Mouse (Mus musculus): Measurements from ENCODE around the gene Topaz1. TPM values are rescaled to one million over a fixed set of nuclear protein-coding genes. Genes with fewer than 3 reads are reported as not detected.

The Topaz1 gene
- polyA plus RNA-seq, 1 experiment from 2014 or later, result not detected

GRCm38 (mm10) chr9:122733222-122733621 lies 13.9 kb upstream of the Topaz1 start:
- Histone ChIP-seq H3K4me1 (ENCODE audit: control insufficient read depth, insufficient read depth, low read length) (peaks cover 2% of the 10 kb centered on the region; the same call in 1 of the 2 replicates), H3K4me2 (ENCODE audit: low read depth, low read length) (peak overlapping the region; percentile 35), H3K9me3 (ENCODE audit: control insufficient read depth, low read length) (no peaks in the 10 kb centered on the region), H3K4me3 (ENCODE audit: low read length) (peak overlapping the region; percentile 30), H3K27ac (ENCODE audit: low read length) (no peak overlapping the region), H3K27me3 (replicated peaks; ENCODE audit: control insufficient read depth, insufficient read depth, low read length) (no peaks in the 10 kb centered on the region), H3K36me3 (ENCODE audit: control insufficient read depth, insufficient read depth, low read length) (no peaks in the 10 kb centered on the region), H3K9ac (ENCODE audit: low read depth, low read length) (no peak overlapping the region)
- no peak for ATAC-seq
- 34% methylated on average over 12 of the region's 12 CpGs for WGBS

- no peak overlapping the region for H3K4me3 ChIP-seq (ENCODE audit: low read length)
- no peak overlapping the region for H3K9ac ChIP-seq (ENCODE audit: low read depth, low read length)
- no peak overlapping the region for H3K4me2 ChIP-seq (ENCODE audit: low read depth, low read length)
- no peaks in the 10 kb centered on the region for H3K9me3 ChIP-seq (ENCODE audit: control insufficient read depth, low read length)
- peaks cover 2% of the 10 kb centered on the region; the same call in 1 of the 2 replicates for H3K4me1 ChIP-seq (ENCODE audit: control insufficient read depth, insufficient read depth, low read length)
- 70% methylated on average over 7 of the region's 7 CpGs for WGBS
- no peak for ATAC-seq
- no peaks in the 10 kb centered on the region for H3K27me3 ChIP-seq (replicated peaks; ENCODE audit: control insufficient read depth, insufficient read depth, low read length)
- H3K27ac ChIP-seq (ENCODE audit: low read length), result no peak overlapping the region
- H3K36me3 ChIP-seq (ENCODE audit: control insufficient read depth, insufficient read depth, low read length), result no peaks in the 10 kb centered on the region
These were observed 12.2 kb upstream of the Topaz1 start for GRCm38 (mm10) chr9:122734934-122735333.

- H3K4me2 ChIP-seq (ENCODE audit: low read depth, low read length), result no peak overlapping the region
- WGBS, result 47% methylated on average over 2 of the region's 2 CpGs
- H3K9me3 ChIP-seq (ENCODE audit: control insufficient read depth, low read length), result no peaks in the 10 kb centered on the region
- peaks cover 2% of the 10 kb centered on the region; the same call in 1 of the 2 replicates for H3K4me1 ChIP-seq (ENCODE audit: control insufficient read depth, insufficient read depth, low read length)
- no peak overlapping the region for H3K27ac ChIP-seq (ENCODE audit: low read length)
- H3K4me3 ChIP-seq (ENCODE audit: low read length), result no peak overlapping the region
- no peak overlapping the region for H3K9ac ChIP-seq (ENCODE audit: low read depth, low read length)
- no peaks in the 10 kb centered on the region for H3K27me3 ChIP-seq (replicated peaks; ENCODE audit: control insufficient read depth, insufficient read depth, low read length)
- ATAC-seq, result peak; percentile 28; the same call in 1 of the 2 replicates
- H3K36me3 ChIP-seq (ENCODE audit: control insufficient read depth, insufficient read depth, low read length), result no peaks in the 10 kb centered on the region
These were observed 11.1 kb upstream of the Topaz1 start for GRCm38 (mm10) chr9:122736001-122736400.

- Histone ChIP-seq H3K27ac (ENCODE audit: low read length) (no peak overlapping the region), H3K27me3 (replicated peaks; ENCODE audit: control insufficient read depth, insufficient read depth, low read length) (no peaks in the 10 kb centered on the region), H3K36me3 (ENCODE audit: control insufficient read depth, insufficient read depth, low read length) (no peaks in the 10 kb centered on the region), H3K4me1 (ENCODE audit: control insufficient read depth, insufficient read depth, low read length) (peaks cover 2% of the 10 kb centered on the region; the same call in 1 of the 2 replicates), H3K4me3 (ENCODE audit: low read length) (no peak overlapping the region), H3K4me2 (ENCODE audit: low read depth, low read length) (no peak overlapping the region), H3K9me3 (ENCODE audit: control insufficient read depth, low read length) (no peaks in the 10 kb centered on the region), H3K9ac (ENCODE audit: low read depth, low read length) (no peak overlapping the region)
- whole genome bisulfite sequencing, result 18% methylated on average over 4 of the region's 4 CpGs
- ATAC-seq, result no peak; the same call in 1 of the 2 replicates
These were observed 10.4 kb upstream of the Topaz1 start for GRCm38 (mm10) chr9:122736742-122737141.

GRCm38 (mm10) chr9:122745879-122746278 lies 1.3 kb upstream of the Topaz1 start:
- Histone ChIP-seq H3K27me3 (replicated peaks; ENCODE audit: control insufficient read depth, insufficient read depth, low read length) (no peaks in the 10 kb centered on the region), H3K9me3 (ENCODE audit: control insufficient read depth, low read length) (no peaks in the 10 kb centered on the region), H3K36me3 (ENCODE audit: control insufficient read depth, insufficient read depth, low read length) (no peaks in the 10 kb centered on the region), H3K4me1 (ENCODE audit: control insufficient read depth, insufficient read depth, low read length) (no peaks in the 10 kb centered on the region), H3K4me3 (ENCODE audit: low read length) (no peak overlapping the region), H3K4me2 (ENCODE audit: low read depth, low read length) (no peak overlapping the region), H3K9ac (ENCODE audit: low read depth, low read length) (no peak overlapping the region), H3K27ac (ENCODE audit: low read length) (no peak overlapping the region)
- no peak for ATAC-seq
- WGBS, result 56% methylated on average over 1 of the region's 1 CpGs

- H3K9ac ChIP-seq (ENCODE audit: low read depth, low read length), result no peak overlapping the region
- H3K4me3 ChIP-seq (ENCODE audit: low read length), result no peak overlapping the region
- H3K27ac ChIP-seq (ENCODE audit: low read length), result no peak overlapping the region
- no peaks in the 10 kb centered on the region for H3K9me3 ChIP-seq (ENCODE audit: control insufficient read depth, low read length)
- no peaks in the 10 kb centered on the region for H3K27me3 ChIP-seq (replicated peaks; ENCODE audit: control insufficient read depth, insufficient read depth, low read length)
- WGBS, result 51% methylated on average over 2 of the region's 2 CpGs
- H3K36me3 ChIP-seq (ENCODE audit: control insufficient read depth, insufficient read depth, low read length), result no peaks in the 10 kb centered on the region
- ATAC-seq, result no peak
- H3K4me2 ChIP-seq (ENCODE audit: low read depth, low read length), result no peak overlapping the region
- no peaks in the 10 kb centered on the region for H3K4me1 ChIP-seq (ENCODE audit: control insufficient read depth, insufficient read depth, low read length)
These were observed 10.5 kb downstream of the Topaz1 start for GRCm38 (mm10) chr9:122757614-122758013.

GRCm38 (mm10) chr9:122760111-122760510 lies 13.0 kb downstream of the Topaz1 start:
- Histone ChIP-seq H3K27ac (ENCODE audit: low read length) (no peak overlapping the region), H3K4me3 (ENCODE audit: low read length) (no peak overlapping the region), H3K4me1 (ENCODE audit: control insufficient read depth, insufficient read depth, low read length) (no peaks in the 10 kb centered on the region), H3K27me3 (replicated peaks; ENCODE audit: control insufficient read depth, insufficient read depth, low read length) (no peaks in the 10 kb centered on the region), H3K9ac (ENCODE audit: low read depth, low read length) (no peak overlapping the region), H3K4me2 (ENCODE audit: low read depth, low read length) (no peak overlapping the region), H3K9me3 (ENCODE audit: control insufficient read depth, low read length) (no peaks in the 10 kb centered on the region), H3K36me3 (ENCODE audit: control insufficient read depth, insufficient read depth, low read length) (no peaks in the 10 kb centered on the region)
- ATAC-seq, result no peak

GRCm38 (mm10) chr9:122785231-122785630 lies 38.1 kb downstream of the Topaz1 start:
- Histone ChIP-seq H3K9ac (ENCODE audit: low read depth, low read length) (no peak overlapping the region), H3K9me3 (ENCODE audit: control insufficient read depth, low read length) (no peaks in the 10 kb centered on the region), H3K4me1 (ENCODE audit: control insufficient read depth, insufficient read depth, low read length) (no peaks in the 10 kb centered on the region), H3K4me2 (ENCODE audit: low read depth, low read length) (no peak overlapping the region), H3K27ac (ENCODE audit: low read length) (no peak overlapping the region), H3K4me3 (ENCODE audit: low read length) (no peak overlapping the region), H3K27me3 (replicated peaks; ENCODE audit: control insufficient read depth, insufficient read depth, low read length) (no peaks in the 10 kb centered on the region), H3K36me3 (ENCODE audit: control insufficient read depth, insufficient read depth, low read length) (no peaks in the 10 kb centered on the region)
- no peak for ATAC-seq
- 69% methylated on average over 5 of the region's 5 CpGs for WGBS

GRCm38 (mm10) chr9:122786534-122786933 lies 39.4 kb downstream of the Topaz1 start:
- H3K27ac ChIP-seq (ENCODE audit: low read length), result no peak overlapping the region
- no peak overlapping the region for H3K9ac ChIP-seq (ENCODE audit: low read depth, low read length)
- no peak overlapping the region for H3K4me3 ChIP-seq (ENCODE audit: low read length)
- 88% methylated on average over 1 of the region's 1 CpGs for WGBS
- no peaks in the 10 kb centered on the region for H3K9me3 ChIP-seq (ENCODE audit: control insufficient read depth, low read length)
- no peak overlapping the region for H3K4me2 ChIP-seq (ENCODE audit: low read depth, low read length)
- no peaks in the 10 kb centered on the region for H3K36me3 ChIP-seq (ENCODE audit: control insufficient read depth, insufficient read depth, low read length)
- H3K27me3 ChIP-seq (replicated peaks; ENCODE audit: control insufficient read depth, insufficient read depth, low read length), result no peaks in the 10 kb centered on the region
- no peak for ATAC-seq
- H3K4me1 ChIP-seq (ENCODE audit: control insufficient read depth, insufficient read depth, low read length), result no peaks in the 10 kb centered on the region

Data from intestine, embryonic 16.5 days (tissue).